Mouse (Mus musculus) CH12.LX (cell line): Measurements from ENCODE around the gene Ank3.

Source experiments
- CTCF ChIP-seq, 2 experiments: IDR thresholded peaks in 1 of 2; conservative IDR thresholded peaks in 1 of 2; 2 replicates each; pipeline ENCODE4 v1.5.1; 2011 to 2012; ENCODE audit warnings: low read depth in 2 of 2, low read length in 2 of 2, improper control_type of control experiment in 1 of 2, inconsistent platforms in 1 of 2, mild to moderate bottlenecking in 1 of 2, moderate library complexity in 1 of 2
- EP300 ChIP-seq: IDR thresholded peaks from 2 replicates; pipeline ENCODE4 v1.6.1; 2011; ENCODE audit warnings: low read length, improper control_type of control experiment
- MAFK ChIP-seq: IDR thresholded peaks from 2 replicates; pipeline ENCODE4 v1.6.1; 2011; ENCODE audit warnings: low read length, improper control_type of control experiment; ENCODE audit not compliant: insufficient replicate concordance
- POLR2A ChIP-seq: IDR thresholded peaks from 2 replicates; pipeline ENCODE4 v1.6.1; 2011; ENCODE audit warnings: low read depth, mild to moderate bottlenecking, improper control_type of control experiment, low read length

DNA sequence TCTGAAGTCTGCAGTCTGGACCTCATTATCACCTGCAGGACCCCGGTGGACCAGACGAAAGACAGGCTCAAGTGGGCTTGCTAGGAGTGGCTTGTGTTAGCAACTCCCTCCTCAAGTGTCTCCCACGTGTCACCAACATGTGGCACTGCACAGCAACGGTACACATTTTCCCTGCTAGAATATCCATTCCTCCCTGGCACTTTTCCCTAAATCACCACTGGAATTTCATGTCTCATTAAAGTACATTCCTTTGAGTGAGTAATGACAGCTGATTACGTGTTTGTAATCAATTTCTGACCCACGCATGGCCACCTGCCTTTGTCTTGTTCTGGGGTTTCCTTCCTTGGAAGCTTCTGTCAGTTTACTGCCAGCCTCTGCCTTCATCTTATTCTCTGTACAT, 230.2 kb downstream of the Ank3 start:
- TF ChIP-seq MAFK = no peak
- no peak for TF ChIP-seq CTCF (conservative IDR thresholded peaks at IDR 0.05 in 1 of 2, IDR thresholded peaks at IDR 0.05 in 1 of 2; ENCODE audit: low read depth in 2 of 2, low read length in 2 of 2)
- TF ChIP-seq POLR2A = no peak
- no peak for TF ChIP-seq EP300
